Mouse (Mus musculus): ENCODE results near the gene Cyp2c54. TPM values are rescaled to one million over a fixed set of nuclear protein-coding genes. Genes with fewer than 3 reads are reported as not detected.
"Not testable (repeated sequence)": the region's sequence is repeated elsewhere in the genome, so short reads cannot be mapped to it uniquely, and the experiment has no call there.

Cyp2c54 gene
- not detected in 2 replicates for polyA plus RNA-seq (2015; fragmentation: Nextera tagmentation; extraction: Ambion mirVana)

DNA sequence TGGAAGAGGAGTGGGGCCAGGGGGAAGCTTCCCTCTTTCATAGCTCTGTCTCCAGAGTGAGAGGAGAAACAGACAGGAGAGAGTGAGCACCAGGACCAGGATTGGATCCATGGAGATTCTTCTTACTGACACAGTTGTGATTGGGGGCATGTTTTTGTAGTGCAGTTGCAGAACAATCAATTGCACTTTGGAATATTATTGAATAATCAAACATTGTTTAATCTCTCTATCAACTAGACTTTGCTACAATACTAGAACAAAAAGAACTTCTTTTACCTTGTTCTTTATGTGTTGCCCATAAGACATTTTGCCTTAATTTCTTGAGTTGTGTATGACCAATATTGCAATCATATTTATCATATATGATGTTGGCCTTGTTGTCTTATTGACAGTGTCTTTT is at the start of gene Cyp2c54:
TSS of gene Cyp2c54 (minus strand) at position 127 of the 400 bp plus-strand sequence.
- no peak for ATAC-seq (ENCODE audit: low FRiP score, low TSS enrichment)
- H3K27ac ChIP-seq (ENCODE audit: low read length) = no peak within 1 kb of the TSS
- H3K4me3 ChIP-seq (ENCODE audit: low read length) = no peak within 1 kb of the TSS
- H3K4me1 ChIP-seq (ENCODE audit: insufficient read depth, low read length) = no peaks in the 10 kb centered on the region
- no peaks in the 10 kb centered on the region for H3K27me3 ChIP-seq (ENCODE audit: insufficient read depth, low read length)
- no peak within 1 kb of the TSS for H3K9ac ChIP-seq (replicated peaks; ENCODE audit: low read length)
- no peaks in the 10 kb centered on the region for H3K36me3 ChIP-seq (ENCODE audit: insufficient read depth, low read length)
- no peaks in the 10 kb centered on the region for H3K9me3 ChIP-seq (ENCODE audit: low read length)
- H3K4me2 ChIP-seq (replicated peaks; ENCODE audit: low read depth, low read length) = no peak within 1 kb of the TSS

DNA sequence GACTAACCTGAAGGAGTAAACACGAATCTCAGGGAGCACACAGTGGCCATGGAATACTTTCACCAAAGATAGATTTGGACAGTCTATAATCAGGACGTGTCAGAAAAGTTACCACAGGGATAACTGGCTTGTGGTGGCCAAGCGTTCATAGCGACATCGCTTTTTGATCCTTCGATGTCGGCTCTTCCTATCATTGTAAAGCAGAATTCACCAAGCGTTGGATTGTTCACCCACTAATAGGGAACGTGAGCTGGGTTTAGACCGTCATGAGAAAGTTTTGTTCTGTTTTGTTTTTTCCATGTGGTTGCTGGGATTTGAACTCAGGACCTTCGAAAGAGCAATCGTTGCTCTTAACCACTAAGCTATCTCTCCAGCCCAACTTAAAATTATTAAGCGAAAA is 46.0 kb upstream of the Cyp2c54 start:
- H3K9ac ChIP-seq (replicated peaks; ENCODE audit: low read length); H3K9me3 ChIP-seq (ENCODE audit: low read length); H3K36me3 ChIP-seq (ENCODE audit: insufficient read depth, low read length); H3K4me1 ChIP-seq (ENCODE audit: insufficient read depth, low read length); H3K27ac ChIP-seq (ENCODE audit: low read length); H3K27me3 ChIP-seq (ENCODE audit: insufficient read depth, low read length); H3K4me3 ChIP-seq (ENCODE audit: low read length); ATAC-seq (ENCODE audit: low FRiP score, low TSS enrichment); H3K4me2 ChIP-seq (replicated peaks; ENCODE audit: low read depth, low read length): not testable (repeated sequence)
- WGBS = 80% methylated on average over 13 of the region's 13 CpGs

DNA sequence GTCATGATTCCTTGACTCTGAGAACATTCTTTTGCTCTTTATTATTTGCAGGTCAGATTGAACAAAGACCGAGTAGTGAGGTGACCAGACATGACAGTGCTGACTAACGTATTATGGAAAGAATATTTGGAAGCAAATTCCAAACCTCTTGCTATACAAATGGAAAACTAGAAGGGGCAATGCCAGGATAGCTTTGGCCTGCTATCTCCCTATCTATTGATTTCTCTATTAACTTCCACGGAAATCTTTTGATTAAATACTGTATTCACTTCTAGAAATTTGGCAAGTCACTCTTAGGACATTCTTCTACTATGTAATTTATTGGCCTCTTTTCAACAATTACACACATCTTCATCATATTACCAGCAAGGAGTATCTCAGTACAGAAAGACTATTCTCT is 17.5 kb upstream of the Cyp2c54 start:
- H3K4me1 ChIP-seq (ENCODE audit: insufficient read depth, low read length) = no peaks in the 10 kb centered on the region
- no peak overlapping the region for H3K4me2 ChIP-seq (replicated peaks; ENCODE audit: low read depth, low read length)
- WGBS = 81% methylated on average over 3 of the region's 3 CpGs
- ATAC-seq (ENCODE audit: low FRiP score, low TSS enrichment) = no peak
- H3K27me3 ChIP-seq (ENCODE audit: insufficient read depth, low read length) = no peaks in the 10 kb centered on the region
- H3K9me3 ChIP-seq (ENCODE audit: low read length) = no peaks in the 10 kb centered on the region
- no peak overlapping the region for H3K27ac ChIP-seq (ENCODE audit: low read length)
- no peak overlapping the region for H3K9ac ChIP-seq (replicated peaks; ENCODE audit: low read length)
- H3K4me3 ChIP-seq (ENCODE audit: low read length) = no peak overlapping the region
- H3K36me3 ChIP-seq (ENCODE audit: insufficient read depth, low read length) = no peaks in the 10 kb centered on the region

DNA sequence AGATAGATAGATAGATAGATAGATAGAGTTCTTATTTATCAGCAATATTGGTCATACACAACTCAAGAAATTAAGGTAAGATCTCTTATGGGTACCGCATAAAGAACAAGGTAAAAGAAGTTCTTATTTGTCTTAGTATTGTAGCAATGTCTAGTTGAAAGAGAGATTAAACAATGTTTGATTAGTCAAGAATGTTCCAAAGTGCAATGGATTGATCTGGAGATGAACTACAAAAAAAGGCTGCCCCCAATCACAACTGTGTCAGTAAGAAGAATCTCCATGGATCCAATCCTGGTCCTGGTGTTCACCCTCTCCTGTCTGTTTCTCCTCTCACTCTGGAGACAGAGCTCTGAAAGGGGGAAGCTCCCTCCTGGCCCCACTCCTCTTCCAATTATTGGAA is 15.8 kb upstream of the Cyp2c54 start, which contains the start of gene Cyp2c50:
TSS of gene Cyp2c50 (plus strand) at position 268 of the 400 bp plus-strand sequence.
- H3K4me2 ChIP-seq (replicated peaks; ENCODE audit: low read depth, low read length); H3K27ac ChIP-seq (ENCODE audit: low read length); H3K36me3 ChIP-seq (ENCODE audit: insufficient read depth, low read length); H3K27me3 ChIP-seq (ENCODE audit: insufficient read depth, low read length); ATAC-seq (ENCODE audit: low FRiP score, low TSS enrichment); H3K9ac ChIP-seq (replicated peaks; ENCODE audit: low read length); H3K9me3 ChIP-seq (ENCODE audit: low read length); H3K4me1 ChIP-seq (ENCODE audit: insufficient read depth, low read length); H3K4me3 ChIP-seq (ENCODE audit: low read length): not testable (repeated sequence)
- WGBS = 94% methylated on average over 1 of the region's 1 CpGs

DNA sequence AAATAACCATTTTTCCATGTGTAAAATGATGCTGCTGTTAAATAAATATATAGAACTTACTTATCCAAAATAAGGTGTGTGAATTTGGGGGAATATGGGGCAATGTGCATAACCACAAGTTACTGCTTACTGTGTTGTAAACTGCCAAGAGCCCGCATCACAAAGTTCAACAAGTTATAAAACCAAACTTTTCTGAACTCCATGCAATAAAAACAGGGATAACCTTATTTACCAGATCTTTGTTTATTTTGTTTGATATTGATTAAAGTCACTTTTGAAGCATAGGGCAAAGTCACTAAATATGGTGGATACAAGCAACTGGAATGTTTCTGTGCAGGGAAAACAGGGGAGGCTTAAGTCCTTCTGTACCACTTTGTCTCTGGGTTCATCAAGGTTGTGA is 14.8 kb upstream of the Cyp2c54 start:
- ATAC-seq (ENCODE audit: low FRiP score, low TSS enrichment) = no peak

DNA sequence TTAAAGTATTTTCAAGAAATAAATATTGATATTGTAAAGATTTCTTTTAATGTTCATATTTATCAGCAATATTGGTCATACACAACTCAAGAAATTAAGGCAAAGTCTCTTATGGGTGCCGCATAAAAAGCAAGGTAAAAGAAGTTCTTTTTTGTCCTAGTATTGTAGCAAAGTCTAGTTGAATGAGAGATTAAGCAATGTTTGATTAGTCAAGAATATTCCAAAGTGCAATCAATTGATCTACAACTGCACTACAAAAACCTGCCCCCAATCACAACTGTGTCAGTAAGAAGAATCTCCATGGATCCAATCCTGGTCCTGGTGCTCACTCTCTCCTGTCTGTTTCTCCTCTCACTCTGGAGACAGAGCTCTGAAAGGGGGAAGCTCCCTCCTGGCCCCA is 81.5 kb downstream of the Cyp2c54 start, which contains the start of gene Cyp2c37:
TSS of gene Cyp2c37 (plus strand) at position 285 of the 400 bp plus-strand sequence.
- H3K4me1 ChIP-seq (ENCODE audit: insufficient read depth, low read length); H3K27ac ChIP-seq (ENCODE audit: low read length); H3K4me3 ChIP-seq (ENCODE audit: low read length); H3K36me3 ChIP-seq (ENCODE audit: insufficient read depth, low read length); H3K9me3 ChIP-seq (ENCODE audit: low read length); H3K4me2 ChIP-seq (replicated peaks; ENCODE audit: low read depth, low read length); H3K27me3 ChIP-seq (ENCODE audit: insufficient read depth, low read length); H3K9ac ChIP-seq (replicated peaks; ENCODE audit: low read length); ATAC-seq (ENCODE audit: low FRiP score, low TSS enrichment): not testable (repeated sequence)
- WGBS = 97% methylated on average over 1 of the region's 1 CpGs

More for the DNA sequence above, 14.8 kb upstream of the Cyp2c54 start:
- Histone ChIP-seq H3K4me2 (replicated peaks; ENCODE audit: low read depth, low read length) (no peak overlapping the region), H3K27me3 (ENCODE audit: insufficient read depth, low read length) (no peaks in the 10 kb centered on the region), H3K9ac (replicated peaks; ENCODE audit: low read length) (no peak overlapping the region), H3K36me3 (ENCODE audit: insufficient read depth, low read length) (no peaks in the 10 kb centered on the region), H3K4me3 (ENCODE audit: low read length) (no peak overlapping the region), H3K9me3 (ENCODE audit: low read length) (no peaks in the 10 kb centered on the region), H3K4me1 (ENCODE audit: insufficient read depth, low read length) (no peaks in the 10 kb centered on the region), H3K27ac (ENCODE audit: low read length) (no peak overlapping the region)
- WGBS = 95% methylated on average over 1 of the region's 1 CpGs

DNA sequence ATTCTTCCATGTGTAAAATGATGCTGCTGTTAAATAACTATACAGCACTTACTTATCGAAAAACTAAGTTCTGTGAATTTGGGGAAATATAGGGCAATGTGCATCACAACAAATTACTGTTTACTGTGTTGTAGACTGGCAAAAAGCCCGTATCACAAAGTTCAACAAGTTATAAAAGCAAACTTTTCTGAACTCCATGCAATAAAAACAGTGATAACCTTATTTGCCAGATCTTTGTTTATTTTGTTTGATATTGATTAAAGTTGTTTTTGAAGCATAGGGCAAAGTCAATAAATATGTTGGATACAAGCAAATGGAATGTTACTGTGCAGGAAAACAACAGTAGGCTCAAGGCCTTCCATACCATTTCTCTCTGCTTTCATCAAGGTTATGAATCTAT is 84.2 kb downstream of the Cyp2c54 start:
- Histone ChIP-seq H3K9me3 (ENCODE audit: low read length) (no peaks in the 10 kb centered on the region), H3K27ac (ENCODE audit: low read length) (no peak overlapping the region), H3K4me1 (ENCODE audit: insufficient read depth, low read length) (no peaks in the 10 kb centered on the region), H3K4me3 (ENCODE audit: low read length) (no peak overlapping the region), H3K27me3 (ENCODE audit: insufficient read depth, low read length) (no peaks in the 10 kb centered on the region), H3K4me2 (replicated peaks; ENCODE audit: low read depth, low read length) (no peak overlapping the region), H3K9ac (replicated peaks; ENCODE audit: low read length) (no peak overlapping the region), H3K36me3 (ENCODE audit: insufficient read depth, low read length) (no peaks in the 10 kb centered on the region)
- WGBS = 80% methylated on average over 2 of the region's 2 CpGs
- ATAC-seq (ENCODE audit: low FRiP score, low TSS enrichment) = no peak

Other genes with a start within 250 kb of the Cyp2c54 start
- gene Cyp2c69, start 187.0 kb downstream of the Cyp2c54 start, polyA plus RNA-seq (2015; fragmentation: Nextera tagmentation; extraction: Ambion mirVana) = not detected in 2 replicates
- gene Cyp2c37, start 81.4 kb downstream of the Cyp2c54 start, polyA plus RNA-seq (2015; fragmentation: Nextera tagmentation; extraction: Ambion mirVana) = not detected in 2 replicates
- not detected in 2 replicates for gene Cyp2c50, start 15.9 kb upstream of the Cyp2c54 start, polyA plus RNA-seq (2015; fragmentation: Nextera tagmentation; extraction: Ambion mirVana)
- 0.32 TPM in 1 of 2 replicates, not detected in the other for gene Cyp2c70, start 113.5 kb upstream of the Cyp2c54 start, polyA plus RNA-seq (2015; fragmentation: Nextera tagmentation; extraction: Ambion mirVana)
- 37.9 and 39.5 TPM in 2 replicates for gene Pdlim1, start 198.0 kb upstream of the Cyp2c54 start, polyA plus RNA-seq (2015; fragmentation: Nextera tagmentation; extraction: Ambion mirVana)

All from kidney, embryonic 16.5 days (tissue).